In the genomic region with DNA sequence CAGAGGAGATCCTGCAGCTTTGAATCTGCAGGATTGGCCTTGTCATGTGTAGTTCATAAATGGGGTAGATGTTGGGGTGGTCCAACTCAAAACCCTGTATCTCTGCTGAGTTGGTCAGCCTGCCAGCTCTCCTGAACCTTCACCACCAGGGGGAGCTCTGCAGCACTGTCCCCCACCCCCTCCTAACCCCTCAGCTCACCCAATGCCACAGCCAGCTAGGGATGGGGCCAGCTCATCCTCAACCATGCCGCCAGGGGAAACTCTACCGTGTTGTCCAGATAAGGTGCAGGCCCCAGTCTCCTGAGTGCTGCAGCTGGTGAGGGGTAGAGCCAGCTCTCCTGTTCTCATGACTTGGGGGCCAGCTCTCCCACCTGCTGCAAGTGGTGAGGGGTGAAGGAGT, we compare ENCODE assay signal across 9 mouse cellular contexts.
DNase-seq lines count a peak whose midpoint lies in the region; ATAC-seq and TF ChIP-seq lines count a peak whose summit lies in the region.
"Had no signal": no experiment of that assay in that cellular context is flagged by ENCODE, and none has a peak within 500 bp of the region (broad histone marks: within the 10 kb centered on the region; RNA-seq: fewer than 3 reads in every experiment).

No protein-coding gene starts in this region.

- H3K9ac ChIP-seq in ES-E14 (ENCODE audit: insufficient read depth, low read depth, low read length, poor library complexity, severe bottlenecking) = no peak overlapping the region
- H3K9ac ChIP-seq in liver, embryonic 12.5 days = no peak overlapping the region

- WGBS in cerebellum, adult 2 months = 24% methylated on average over 2 of the region's 2 CpGs
- 0% methylated on average over 2 of the region's 2 CpGs for WGBS in liver, embryonic 12.5 days (ENCODE audit: insufficient replicate concordance)

- H3K36me3 ChIP-seq in ES-E14 (ENCODE audit: control insufficient read depth, insufficient read depth, low read length, poor library complexity, severe bottlenecking) = no peaks in the 10 kb centered on the region
- no peaks in the 10 kb centered on the region for H3K36me3 ChIP-seq in liver, embryonic 12.5 days

- no peaks in the 10 kb centered on the region for H3K4me1 ChIP-seq in ES-E14 (ENCODE audit: control insufficient read depth in 2 of 2, insufficient read depth in 2 of 2, low read length in 2 of 2, poor library complexity in 1 of 2)
- no peaks in the 10 kb centered on the region for H3K4me1 ChIP-seq in cerebellum, adult 2 months (ENCODE audit: control insufficient read depth, insufficient read depth, low read length)
- peaks cover 71% of the 10 kb centered on the region for H3K4me1 ChIP-seq in liver, embryonic 12.5 days

- in situ Hi-C loops in ES-E14 (cut with MboI; ENCODE audit: low sequenced_read_pairs in 2 of 2, unreplicated experiment in 2 of 2) = no loop called here

- TF ChIP-seq CTCF in layer of hippocampus, adult 2 months (conservative IDR thresholded peaks at IDR 0.05) = peak; percentile 78
- peak; percentile 30; the same call in 1 of the 2 replicates for TF ChIP-seq CTCF in cerebellum, adult 2 months (IDR thresholded peaks at IDR 0.05; ENCODE audit: borderline replicate concordance, insufficient read depth, low read depth, low read length)

- H3K4me2 ChIP-seq in liver, embryonic 12.5 days = 0 out of 2 replicates have a peak overlapping the region, but pooled peaks have one; percentile 10

- no peak for TF ChIP-seq POLR2A in cerebellum, adult 2 months (IDR thresholded peaks at IDR 0.05; ENCODE audit: borderline replicate concordance, insufficient read depth, low read length)

- no peaks in the 10 kb centered on the region for H3K27me3 ChIP-seq in cerebellum, adult 2 months (ENCODE audit: control insufficient read depth, insufficient read depth, low read length)
- no peaks in the 10 kb centered on the region for H3K27me3 ChIP-seq in liver, embryonic 12.5 days (replicated peaks)

- H3K27ac ChIP-seq in layer of hippocampus, adult 2 months = no peak overlapping the region
- H3K27ac ChIP-seq in ES-E14 (ENCODE audit: insufficient read depth, low read depth, low read length, poor library complexity, severe bottlenecking) = no peak overlapping the region
- no peak overlapping the region for H3K27ac ChIP-seq in cerebellum, adult 2 months (ENCODE audit: insufficient read depth, low read length)
- peak overlapping the region; percentile 64 for H3K27ac ChIP-seq in liver, embryonic 12.5 days

- no peak overlapping the region for H3K4me3 ChIP-seq in layer of hippocampus, adult 2 months
- H3K4me3 ChIP-seq in ES-E14 (ENCODE audit: insufficient read depth in 1 of 2, low read depth in 1 of 2, low read length in 2 of 2, poor library complexity in 1 of 2, severe bottlenecking in 1 of 2) = no peak overlapping the region
- H3K4me3 ChIP-seq in cerebellum, adult 2 months (replicated peaks; ENCODE audit: insufficient read depth, low read depth, low read length) = no peak overlapping the region
- no peak overlapping the region for H3K4me3 ChIP-seq in liver, embryonic 12.5 days
- H3K4me3 ChIP-seq: erythroblast, embryonic 14.5 days had no signal

- H3K9me3 ChIP-seq in ES-E14 (ENCODE audit: control insufficient read depth, insufficient read depth, low read depth, low read length) = no peaks in the 10 kb centered on the region
- H3K9me3 ChIP-seq in liver, embryonic 12.5 days (replicated peaks) = no peaks in the 10 kb centered on the region

- peak in 1 of 2 experiments; percentile 16 for DNase-seq in layer of hippocampus, adult 2 months (ENCODE audit: low spot score in 2 of 2)
- DNase-seq in layer of hippocampus, adult 8-10 months (ENCODE audit: low spot score in 2 of 2) = no peak
- DNase-seq in ES-E14 (ENCODE audit: low read depth, low spot score) (peak; percentile 47), adipocyte (ENCODE audit: low spot score) (no peak)
- peak; percentile 1 to 11 for DNase-seq in cerebellum, adult 2 months
- peak; percentile 12 to 13 for DNase-seq in heart, adult 9 months (ENCODE audit: low spot score in 2 of 2)
- DNase-seq in retina, embryonic 14.5 days (ENCODE audit: low spot score) = peak; percentile 69

- peak; percentile 91 for ATAC-seq in liver, embryonic 12.5 days

TF ChIP-seq in ES-E14, 5 proteins besides CTCF, POLR2A, EP300 and RAD21:
- TF ChIP-seq HCFC1 (IDR thresholded peaks at IDR 0.05; ENCODE audit: borderline replicate concordance, insufficient read depth, low read length) (no peak), ZC3H11A (IDR thresholded peaks at IDR 0.05; ENCODE audit: borderline replicate concordance, low read depth, low read length) (peak; percentile 10; the same call in 1 of the 2 replicates)

Comparison
In these comparisons a context has a peak if more than half of its experiments do, and no peak if none do; other contexts are left out.
1. DNase-seq: peak in ES-E14 (single experiment), cerebellum, adult 2 months (2 of 2), heart, adult 9 months (2 of 2) and retina, embryonic 14.5 days (single experiment); none in layer of hippocampus, adult 8-10 months (0 of 2) and adipocyte (single experiment).